Mouse (Mus musculus) right cerebral cortex, postnatal 14 days (tissue): ENCODE measurements around the gene Hist1h2ai.
A peak's percentile ranks its signal among the peaks of the same experiment; 100 is the strongest.

Source experiments
- DNase-seq: peaks from one replicate; pipeline ENCODE4 v3.0.0; 2022

Hist1h2ai gene

DNA sequence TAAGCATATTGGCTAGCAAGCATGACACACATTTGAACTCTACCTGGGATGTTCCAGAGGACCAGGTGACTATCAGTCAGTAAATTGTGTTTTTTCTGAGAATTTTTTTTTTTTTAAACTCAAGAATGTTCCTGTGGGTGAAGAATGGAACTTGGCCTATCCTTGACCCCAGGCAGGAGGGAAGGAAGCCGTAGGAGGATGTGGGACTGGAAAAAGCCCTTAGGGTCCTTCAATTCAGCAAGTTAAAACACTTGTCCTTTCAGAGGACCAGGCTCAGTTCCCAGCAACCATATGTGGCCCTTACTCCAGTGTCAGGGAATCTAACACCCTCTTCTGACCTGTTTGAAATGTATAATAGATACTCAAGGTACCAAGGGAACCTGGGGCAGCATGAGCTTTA is 13.3 kb downstream of the Hist1h2ai start:
- no peak for DNase-seq

DNA sequence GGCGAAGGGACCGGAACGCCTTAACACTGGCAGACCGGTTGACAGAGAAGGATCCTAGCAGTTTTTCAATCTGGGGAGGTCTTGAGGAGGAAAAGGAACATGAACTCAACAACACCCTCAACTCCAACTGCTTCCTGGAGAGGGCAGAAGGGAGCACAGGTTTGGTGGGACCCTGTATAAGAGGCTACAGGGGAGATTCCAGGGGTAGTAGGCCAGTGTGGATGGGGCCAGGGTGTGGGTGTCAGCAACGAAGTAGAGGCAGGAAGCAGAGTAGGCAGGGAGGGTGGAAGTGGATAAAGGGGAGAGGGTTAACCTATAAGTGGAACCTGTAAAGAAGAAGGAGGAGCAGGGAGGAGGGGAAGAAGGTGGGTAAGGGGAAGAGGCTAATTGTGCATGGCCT is 17.2 kb downstream of the Hist1h2ai start:
- DNase-seq: no peak

DNA sequence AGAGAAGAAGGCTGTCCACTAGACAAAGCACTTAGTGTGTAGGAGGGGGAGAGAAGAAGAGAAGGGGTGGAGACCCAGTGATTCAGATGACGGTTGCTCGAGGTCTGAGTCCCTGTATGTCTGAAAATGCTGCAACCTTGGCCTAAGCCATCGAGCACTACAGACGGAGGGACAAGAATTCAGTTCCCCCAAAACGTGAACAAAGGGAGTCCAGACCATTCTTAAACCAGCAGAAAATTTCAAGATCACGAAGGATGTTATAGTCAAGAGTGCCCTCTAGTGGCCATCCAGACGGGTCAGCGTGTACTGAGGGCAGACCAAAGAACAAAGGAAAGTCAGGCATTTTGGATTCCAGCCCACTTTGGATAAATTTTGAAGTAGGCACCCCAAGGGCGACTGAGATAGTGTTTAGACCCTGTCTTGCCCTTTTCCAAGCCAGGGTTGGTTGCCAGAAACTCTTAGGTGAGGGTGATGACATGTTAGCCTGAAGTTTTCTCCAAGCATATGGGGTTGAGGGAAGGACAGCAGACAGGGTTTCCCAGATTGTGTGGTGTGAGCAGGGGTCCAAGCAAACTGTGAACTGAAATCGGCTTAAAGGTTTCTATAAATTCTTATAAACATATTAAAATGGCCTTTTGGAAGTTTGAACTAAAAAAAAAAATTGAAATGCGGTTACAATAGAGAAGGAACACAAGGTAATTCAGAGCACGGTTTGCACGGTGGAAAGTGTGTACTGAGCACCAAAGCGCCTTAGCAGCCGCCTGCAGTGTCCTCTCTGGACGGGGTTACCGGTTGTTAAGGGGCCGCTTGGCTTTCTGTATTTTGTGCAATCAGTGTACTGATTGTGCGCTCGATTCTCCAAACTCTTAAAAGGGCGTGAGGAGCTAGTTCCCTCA is 18.0 kb downstream of the Hist1h2ai start:
- DNase-seq: peak; percentile 55

DNA sequence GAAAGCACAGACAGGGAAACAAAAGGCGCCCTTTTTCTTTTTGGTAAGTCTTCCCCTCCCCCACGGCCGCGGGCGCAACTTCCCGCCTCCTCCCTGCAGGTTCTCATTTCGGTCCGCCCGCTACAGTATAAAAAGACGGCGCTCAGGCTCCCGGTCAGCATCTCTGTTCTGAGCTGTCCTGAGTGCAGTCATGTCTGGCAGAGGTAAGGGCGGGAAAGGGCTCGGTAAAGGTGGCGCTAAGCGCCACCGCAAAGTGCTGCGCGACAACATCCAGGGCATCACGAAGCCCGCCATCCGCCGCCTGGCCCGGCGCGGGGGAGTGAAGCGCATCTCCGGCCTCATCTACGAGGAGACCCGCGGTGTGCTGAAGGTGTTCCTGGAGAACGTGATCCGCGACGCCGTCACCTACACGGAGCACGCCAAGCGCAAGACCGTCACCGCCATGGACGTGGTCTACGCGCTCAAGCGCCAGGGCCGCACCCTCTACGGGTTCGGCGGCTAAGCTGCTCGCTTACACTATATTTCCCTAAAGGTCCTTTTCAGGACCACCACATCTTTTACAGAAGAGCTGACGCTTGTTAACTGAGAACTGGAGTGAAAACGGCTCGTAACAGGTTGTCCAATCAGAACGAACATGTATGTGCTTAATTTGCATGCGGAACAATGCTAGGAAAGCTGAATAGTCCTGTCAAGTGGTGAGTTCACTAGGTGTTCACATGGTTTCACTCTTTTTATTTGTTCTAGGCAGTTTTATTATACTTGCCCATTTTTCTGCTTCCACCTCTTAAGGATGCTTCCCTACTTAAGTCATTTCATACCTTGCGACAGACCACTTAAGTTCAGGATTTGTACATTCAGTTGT is 18.9 kb downstream of the Hist1h2ai start, which contains the start of gene Hist1h4j:
Gene Hist1h4j, plus strand, starts transcription at position 159 of the 862 bp plus-strand sequence.
- peak; percentile 76 for DNase-seq

DNA sequence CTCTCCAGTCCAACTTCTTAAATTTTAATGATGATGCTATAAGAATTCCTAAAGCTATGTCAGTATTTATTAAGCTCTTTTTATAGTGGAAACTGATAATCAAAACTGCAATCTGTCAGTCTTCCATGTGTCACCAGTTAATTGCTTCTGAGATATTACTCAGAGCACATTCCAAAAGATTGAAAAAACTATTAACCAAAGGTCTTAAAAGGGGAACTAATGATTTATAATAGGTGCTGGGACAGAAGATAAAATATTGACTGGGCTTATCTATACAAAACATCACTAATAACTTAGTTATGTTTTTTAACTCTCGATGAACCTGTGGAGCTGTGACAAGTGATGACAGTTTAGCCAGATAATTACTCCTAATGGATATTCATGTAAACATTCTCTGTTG is 28.8 kb downstream of the Hist1h2ai start:
- no peak for DNase-seq

DNA sequence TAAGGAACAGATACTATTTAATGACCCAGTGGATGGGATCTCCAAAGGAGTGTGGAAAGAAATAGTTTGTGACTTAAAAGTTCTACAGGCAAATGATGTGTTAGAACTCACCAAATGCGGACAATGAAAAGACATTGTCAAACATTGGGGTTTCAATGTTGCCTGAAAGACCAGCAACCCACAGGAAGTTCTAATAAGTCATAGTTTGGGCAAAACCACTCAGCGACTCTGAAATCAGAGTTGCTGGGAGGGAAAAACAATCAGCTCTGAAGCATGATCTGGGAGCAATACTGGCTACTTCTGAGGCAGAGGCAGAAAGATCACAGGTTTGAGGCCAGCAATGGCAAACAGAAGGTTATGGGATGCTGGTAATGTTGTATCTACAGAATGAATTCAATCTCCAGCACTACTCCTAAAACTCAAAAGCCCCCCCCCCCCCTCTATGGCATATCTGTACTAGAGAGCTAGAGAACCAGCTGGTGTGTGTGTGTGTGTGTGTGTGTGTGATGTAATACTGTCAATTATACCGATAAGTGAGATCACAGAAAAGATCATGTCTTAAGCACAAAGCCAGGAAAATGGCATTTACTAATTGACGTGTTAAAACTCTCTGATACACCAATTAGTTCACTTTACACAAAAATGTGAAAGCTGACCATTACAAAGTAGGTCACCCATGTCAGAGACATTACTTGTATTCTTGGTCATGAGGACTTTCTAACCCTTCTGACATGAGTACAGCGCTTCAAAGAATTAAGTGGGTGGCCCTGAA is 33.4 kb downstream of the Hist1h2ai start:
- DNase-seq: no peak

DNA sequence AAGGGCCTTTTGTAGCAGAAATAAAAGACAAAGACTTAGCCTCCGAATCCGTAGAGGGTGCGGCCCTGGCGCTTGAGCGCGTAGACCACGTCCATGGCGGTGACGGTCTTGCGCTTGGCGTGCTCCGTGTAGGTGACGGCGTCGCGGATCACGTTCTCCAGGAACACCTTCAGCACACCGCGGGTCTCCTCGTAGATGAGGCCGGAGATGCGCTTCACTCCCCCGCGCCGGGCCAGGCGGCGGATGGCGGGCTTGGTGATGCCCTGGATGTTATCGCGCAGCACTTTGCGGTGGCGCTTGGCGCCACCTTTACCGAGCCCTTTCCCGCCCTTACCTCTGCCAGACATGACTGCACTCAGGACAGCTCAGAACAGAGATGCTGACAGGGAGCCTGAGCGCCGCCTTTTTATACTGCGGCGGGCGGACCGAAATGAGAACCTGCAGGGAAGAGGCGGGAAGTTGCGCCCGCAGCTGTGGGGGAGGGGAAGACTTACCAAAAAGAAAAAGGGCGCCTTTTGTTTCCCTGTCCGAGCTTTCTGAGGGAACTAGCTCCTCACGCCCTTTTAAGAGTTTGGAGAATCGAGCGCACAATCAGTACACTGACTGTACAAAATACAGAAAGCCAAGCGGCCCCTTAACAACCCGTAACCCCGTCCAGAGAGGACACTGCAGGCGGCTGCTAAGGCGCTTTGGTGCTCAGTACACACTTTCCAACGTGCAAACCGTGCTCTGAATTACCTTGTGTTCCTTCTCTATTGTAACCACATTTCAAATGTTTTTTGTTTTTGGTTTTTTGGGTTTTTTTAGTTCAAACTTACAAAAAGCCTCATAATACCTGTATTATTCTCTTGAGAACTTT is 34.2 kb downstream of the Hist1h2ai start, which contains the start of gene Hist1h4k:
Gene Hist1h4k, minus strand, starts transcription at position 347 of the 859 bp plus-strand sequence.
- peak; percentile 91 for DNase-seq

DNA sequence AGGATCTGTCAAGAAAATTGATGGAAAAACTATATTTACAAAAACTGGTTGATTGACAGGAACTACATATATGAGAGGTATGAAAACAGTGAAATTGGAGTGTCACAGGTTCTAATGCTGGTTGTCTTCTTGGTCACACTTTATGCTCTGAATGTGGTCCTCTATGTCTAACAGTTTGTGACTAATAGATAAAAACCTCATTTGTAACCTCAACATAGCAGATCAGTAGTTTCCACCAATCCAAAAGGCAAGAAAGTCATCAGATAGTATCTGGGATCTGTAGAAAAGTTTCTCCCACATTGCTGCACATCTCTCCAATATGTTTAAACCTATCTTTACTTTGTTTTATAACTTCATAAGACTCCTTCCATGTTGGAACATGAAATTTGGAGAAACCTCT is 35.2 kb downstream of the Hist1h2ai start:
- no peak for DNase-seq

DNA sequence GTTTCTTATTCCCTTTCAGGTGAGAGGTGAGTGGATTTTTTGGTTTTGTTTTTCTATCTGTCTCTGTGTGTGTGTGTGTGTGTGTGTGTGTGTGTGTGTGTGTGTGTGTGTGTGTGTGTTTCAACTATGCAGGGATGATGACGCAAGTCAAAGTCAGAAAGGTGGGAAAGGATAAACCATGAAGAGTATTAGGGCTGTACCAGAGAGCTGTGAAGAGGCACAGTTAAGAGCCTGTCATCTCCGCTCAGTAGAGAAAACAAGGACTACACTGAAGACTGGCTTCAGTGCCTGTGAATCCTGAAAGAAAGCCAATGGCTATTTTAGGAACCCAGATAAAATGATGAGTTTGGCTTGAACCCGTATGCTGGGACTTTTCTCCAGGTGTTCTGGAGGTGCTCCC is 35.6 kb downstream of the Hist1h2ai start:
- DNase-seq: no peak

DNA sequence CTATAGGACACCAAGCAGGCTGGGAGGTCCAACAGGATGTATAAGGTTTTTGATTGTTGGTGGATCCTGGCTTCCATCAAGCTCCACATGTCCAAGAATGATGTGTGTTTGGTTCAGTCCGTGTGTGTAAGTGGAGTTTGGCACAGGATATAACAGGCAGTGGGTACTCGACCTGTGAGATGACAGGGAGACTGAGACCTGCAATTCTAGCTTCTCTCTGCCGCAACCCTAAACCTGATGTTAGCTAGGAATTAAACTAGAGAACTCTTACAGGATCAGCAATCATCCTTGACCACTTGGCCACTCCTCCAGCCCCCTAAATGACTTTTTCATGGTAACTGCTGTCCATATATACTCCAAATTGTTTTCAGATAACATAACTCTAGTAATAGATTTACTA is 36.1 kb downstream of the Hist1h2ai start:
- DNase-seq: no peak

DNA sequence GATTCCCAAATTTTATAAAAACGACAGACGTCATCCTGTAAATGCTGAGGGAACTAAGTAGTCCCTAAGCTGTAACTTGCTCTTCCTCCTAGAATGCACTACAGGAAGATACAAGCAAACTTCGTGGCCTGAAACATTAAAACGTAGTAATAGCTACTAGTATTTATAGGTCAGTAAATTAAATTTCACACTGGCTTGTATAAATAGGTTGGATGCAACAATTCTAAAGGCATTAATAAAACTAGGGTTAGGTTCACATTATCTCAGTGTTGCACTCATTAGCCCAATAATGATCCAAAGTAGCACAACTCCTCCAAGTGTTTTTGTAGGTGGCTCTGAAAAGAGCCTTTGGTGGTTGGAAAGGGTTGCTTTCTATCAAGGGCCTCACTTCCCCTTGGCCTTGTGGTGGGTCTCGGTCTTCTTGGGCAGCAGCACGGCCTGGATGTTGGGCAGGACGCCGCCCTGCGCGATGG is 36.9 kb downstream of the Hist1h2ai start:
- DNase-seq: no peak

DNA sequence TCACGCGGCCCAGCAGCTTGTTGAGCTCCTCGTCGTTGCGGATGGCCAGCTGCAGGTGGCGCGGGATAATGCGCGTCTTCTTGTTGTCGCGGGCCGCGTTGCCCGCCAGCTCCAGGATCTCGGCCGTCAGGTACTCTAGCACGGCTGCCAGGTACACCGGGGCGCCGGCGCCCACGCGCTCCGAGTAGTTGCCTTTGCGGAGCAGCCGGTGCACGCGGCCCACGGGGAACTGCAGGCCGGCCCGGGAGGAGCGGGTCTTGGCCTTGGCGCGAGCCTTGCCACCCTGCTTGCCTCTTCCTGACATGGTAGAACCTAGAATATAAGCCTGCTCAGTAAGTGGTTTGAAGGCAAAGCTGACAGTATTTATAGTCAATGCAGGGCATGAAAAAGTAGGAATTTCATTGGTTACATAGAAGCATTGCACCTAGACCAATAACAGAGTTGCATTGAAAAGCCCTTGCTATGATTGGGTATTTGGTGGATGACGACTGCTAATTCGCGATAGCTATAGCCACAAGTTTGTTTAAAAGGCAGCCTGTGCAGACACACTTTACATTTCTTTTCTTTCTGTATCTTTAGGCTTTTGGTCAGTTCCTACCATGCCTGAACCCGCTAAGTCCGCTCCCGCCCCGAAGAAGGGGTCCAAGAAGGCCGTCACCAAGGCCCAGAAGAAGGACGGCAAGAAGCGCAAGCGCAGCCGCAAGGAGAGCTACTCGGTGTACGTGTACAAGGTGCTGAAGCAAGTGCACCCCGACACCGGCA is 37.5 kb downstream of the Hist1h2ai start, which contains the start of the genes Hist1h2ak and Hist1h2bn:
Gene Hist1h2ak, minus strand, starts transcription at position 304 of the 762 bp plus-strand sequence.
Gene Hist1h2bn, plus strand, starts transcription at position 600 of the 762 bp plus-strand sequence.
- DNase-seq: peak; percentile 19

DNA sequence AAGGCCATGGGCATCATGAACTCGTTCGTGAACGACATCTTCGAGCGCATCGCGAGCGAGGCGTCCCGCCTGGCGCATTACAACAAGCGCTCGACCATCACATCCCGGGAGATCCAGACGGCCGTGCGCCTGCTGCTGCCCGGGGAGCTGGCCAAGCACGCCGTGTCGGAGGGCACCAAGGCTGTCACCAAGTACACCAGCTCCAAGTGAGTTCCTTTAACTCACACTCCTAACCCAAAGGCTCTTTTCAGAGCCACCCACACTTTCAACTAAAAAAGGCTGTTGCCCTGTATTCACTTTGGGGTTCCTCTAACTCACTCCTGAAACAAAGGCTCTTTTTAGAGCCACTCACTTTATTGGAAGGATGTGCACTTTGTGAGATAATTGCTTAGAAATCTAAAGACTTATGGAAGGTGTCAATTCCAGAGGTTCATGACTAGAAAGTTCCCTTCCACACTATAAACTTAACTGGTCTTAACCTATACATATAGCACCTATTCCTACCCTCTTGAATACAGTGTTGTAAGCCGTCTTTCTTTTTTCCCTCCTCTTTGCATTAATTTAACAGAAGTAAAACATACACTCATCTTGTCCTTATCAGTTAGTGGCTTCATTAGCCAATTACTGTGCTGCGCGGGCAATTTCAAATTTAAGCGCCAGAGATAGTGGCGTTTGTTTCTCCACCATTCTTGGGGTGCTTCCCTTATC is 38.2 kb downstream of the Hist1h2ai start:
- DNase-seq: peak; percentile 29

DNA sequence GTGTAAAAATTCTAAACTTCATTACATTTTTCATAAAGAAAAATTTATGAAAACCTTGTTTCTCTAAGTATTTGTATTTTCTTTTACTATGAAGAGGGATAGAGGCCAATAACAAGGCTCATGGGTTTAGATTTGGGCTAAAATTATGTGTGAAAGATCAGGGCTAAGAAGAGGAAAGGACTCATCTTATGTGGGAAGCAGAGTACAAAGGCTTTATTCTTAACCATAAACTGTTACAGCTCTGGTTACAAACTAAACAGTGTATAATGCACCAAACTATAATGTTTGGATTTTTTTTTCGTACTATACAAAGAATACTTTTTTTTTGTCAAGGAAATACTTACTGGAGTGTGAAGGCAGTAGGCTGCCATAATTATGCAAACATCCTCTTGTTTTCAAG is 39.5 kb downstream of the Hist1h2ai start:
- DNase-seq: no peak
